Mouse (Mus musculus) kidney, embryonic 14.5 days (tissue): ENCODE data around the gene Gimap5. TPM values are rescaled to one million over a fixed set of nuclear protein-coding genes. Genes with fewer than 3 reads are reported as not detected.

ENCODE experiments used
- ATAC-seq: fragments of 200-750 bp; cut with Nextera tagmentation; 2 replicates; pipeline ENCODE4 v1.8.0; 2017; ENCODE audit warnings: moderate number of reproducible peaks, mild to moderate bottlenecking, moderate TSS enrichment, moderate library complexity; ENCODE audit not compliant: low FRiP score, low TSS enrichment
- H3K27ac ChIP-seq: fragments of 300-500 bp; sonication (generic); 2 replicates; pipeline ENCODE4 v1.5.1; 2014; ENCODE audit warnings: low read depth, mild to moderate bottlenecking, low read length, moderate library complexity, mixed read lengths
- H3K27me3 ChIP-seq: fragments of 300-500 bp; sonication (generic); 2 replicates; pipeline ENCODE4 v1.6.1; 2014; ENCODE audit warnings: mild to moderate bottlenecking, low read length; ENCODE audit not compliant: control insufficient read depth, insufficient read depth
- H3K36me3 ChIP-seq: fragments of 300-500 bp; sonication (generic); 2 replicates; pipeline ENCODE4 v1.6.1; 2014; ENCODE audit warnings: low read length, mixed read lengths; ENCODE audit not compliant: control insufficient read depth, insufficient read depth
- H3K4me1 ChIP-seq: fragments of 300-500 bp; sonication (generic); 2 replicates; pipeline ENCODE4 v1.6.1; 2014; ENCODE audit warnings: low read length, mixed read lengths; ENCODE audit not compliant: control insufficient read depth, insufficient read depth
- H3K4me2 ChIP-seq: fragments of 300-500 bp; sonication (generic); replicated peaks from 2 replicates; pipeline ENCODE4 v1.6.1; 2014; ENCODE audit warnings: low read depth, mild to moderate bottlenecking, low read length
- H3K4me3 ChIP-seq: fragments of 300-500 bp; sonication (generic); 2 replicates; pipeline ENCODE4 v1.5.1; 2014; ENCODE audit warnings: mild to moderate bottlenecking, low read length
- H3K9ac ChIP-seq: fragments of 300-500 bp; sonication (generic); 2 replicates; pipeline ENCODE4 v1.6.1; 2014; ENCODE audit warnings: low read depth, mild to moderate bottlenecking, low read length, moderate library complexity
- H3K9me3 ChIP-seq: fragments of 300-500 bp; sonication (generic); 2 replicates; pipeline ENCODE4 v1.6.1; 2016; ENCODE audit warnings: low read length; ENCODE audit not compliant: control insufficient read depth
- WGBS: fragments of 180-500 bp; shearing (Covaris S2); extraction: QIAGEN DNeasy Blood & Tissue Kit; methylation state at CpG from one replicate; pipeline ENCODE4 v1.1.7; 2014; 5-methylcytosine and 5-hydroxymethylcytosine counted together
- polyA plus RNA-seq: library from polyadenylated mRNA; unstranded; fragments of >200 nt; fragmentation: Nextera tagmentation; extraction: Ambion mirVana; gene quantifications from 2 replicates; pipeline ENCODE4 v1.2.1, GENCODE M21; 2014

Gene Gimap5
- polyA plus RNA-seq, 1 experiment from 2014 or later: 12.7 TPM

GRCm38 (mm10) chr6:48737053-48737452, 8.9 kb upstream of the Gimap5 start:
- Histone ChIP-seq H3K36me3 (no peaks in the 10 kb centered on the region), H3K4me3 (no peak overlapping the region), H3K27ac (no peak overlapping the region), H3K27me3 (peaks cover 1% of the 10 kb centered on the region; the same call in 1 of the 2 replicates), H3K4me2 (no peak overlapping the region), H3K9ac (no peak overlapping the region), H3K4me1 (no peaks in the 10 kb centered on the region; the same call in 1 of the 2 replicates), H3K9me3 (no peaks in the 10 kb centered on the region)
- ATAC-seq: no peak
- WGBS: 80% methylated on average over 2 of the region's 2 CpGs

GRCm38 (mm10) chr6:48737688-48738087, 8.3 kb upstream of the Gimap5 start:
- Histone ChIP-seq H3K27me3 (peaks cover 7% of the 10 kb centered on the region), H3K36me3 (no peaks in the 10 kb centered on the region), H3K4me1 (peaks cover 5% of the 10 kb centered on the region; the same call in 1 of the 2 replicates), H3K9ac (no peak overlapping the region), H3K4me2 (no peak overlapping the region), H3K4me3 (no peak overlapping the region), H3K27ac (no peak overlapping the region), H3K9me3 (no peaks in the 10 kb centered on the region)
- ATAC-seq: no peak
- WGBS: 92% methylated on average over 5 of the region's 5 CpGs

- H3K4me3 ChIP-seq: peak within 1 kb of the TSS; percentile 17; the same call in 1 of the 2 replicates
- peak within 1 kb of the TSS; percentile 19; the same call in 1 of the 2 replicates for H3K4me2 ChIP-seq
- 70% methylated on average over 15 of the region's 15 CpGs for WGBS
- H3K9me3 ChIP-seq: no peaks in the 10 kb centered on the region
- H3K27ac ChIP-seq: peak within 1 kb of the TSS; percentile 59; the same call in 1 of the 2 replicates
- ATAC-seq: no peak
- H3K27me3 ChIP-seq: peaks cover 14% of the 10 kb centered on the region
- H3K36me3 ChIP-seq: no peaks in the 10 kb centered on the region
- peaks cover 5% of the 10 kb centered on the region; the same call in 1 of the 2 replicates for H3K4me1 ChIP-seq
- peak within 1 kb of the TSS; percentile 34; the same call in 1 of the 2 replicates for H3K9ac ChIP-seq
Observed at GRCm38 (mm10) chr6:48738961-48739779, 6.8 kb upstream of the Gimap5 start, which contains the start of gene Gimap1. Gene Gimap1 (plus strand): TSS chr6:48739054.

GRCm38 (mm10) chr6:48739780-48740055, 6.3 kb upstream of the Gimap5 start:
- Histone ChIP-seq H3K36me3 (no peaks in the 10 kb centered on the region), H3K9me3 (no peaks in the 10 kb centered on the region), H3K9ac (no peak overlapping the region), H3K4me1 (peaks cover 5% of the 10 kb centered on the region; the same call in 1 of the 2 replicates), H3K4me3 (0 out of 2 replicates have a peak overlapping the region, but pooled peaks have one; percentile 2), H3K27ac (no peak overlapping the region), H3K27me3 (peaks cover 14% of the 10 kb centered on the region), H3K4me2 (peak overlapping the region; percentile 19; the same call in 1 of the 2 replicates)
- ATAC-seq: no peak
- 92% methylated on average over 3 of the region's 3 CpGs for WGBS

GRCm38 (mm10) chr6:48740501-48741169, 5.4 kb upstream of the Gimap5 start:
- ATAC-seq: no peak
- no peaks in the 10 kb centered on the region for H3K36me3 ChIP-seq
- H3K4me1 ChIP-seq: peaks cover 5% of the 10 kb centered on the region; the same call in 1 of the 2 replicates
- H3K9me3 ChIP-seq: no peaks in the 10 kb centered on the region
- H3K27me3 ChIP-seq: peaks cover 14% of the 10 kb centered on the region
- H3K9ac ChIP-seq: peak overlapping the region; percentile 23; the same call in 1 of the 2 replicates
- H3K4me3 ChIP-seq: no peak overlapping the region
- 74% methylated on average over 3 of the region's 3 CpGs for WGBS
- H3K27ac ChIP-seq: peak overlapping the region; percentile 24; the same call in 1 of the 2 replicates
- H3K4me2 ChIP-seq: peak overlapping the region; percentile 19; the same call in 1 of the 2 replicates

GRCm38 (mm10) chr6:48741273-48741672, 4.7 kb upstream of the Gimap5 start:
- 0 out of 2 replicates have a peak, but pooled peaks have one; percentile 22 for ATAC-seq

GRCm38 (mm10) chr6:48741711-48742206, 4.2 kb upstream of the Gimap5 start:
- Histone ChIP-seq H3K36me3 (no peaks in the 10 kb centered on the region), H3K9me3 (no peaks in the 10 kb centered on the region), H3K27ac (no peak overlapping the region; the same call in 1 of the 2 replicates), H3K4me2 (peak overlapping the region; percentile 75; the same call in 1 of the 2 replicates), H3K4me1 (peaks cover 5% of the 10 kb centered on the region; the same call in 1 of the 2 replicates), H3K9ac (no peak overlapping the region), H3K4me3 (no peak overlapping the region), H3K27me3 (peaks cover 14% of the 10 kb centered on the region)
- 14% methylated on average over 9 of the region's 9 CpGs for whole genome bisulfite sequencing
- peak; percentile 53; the same call in 1 of the 2 replicates for ATAC-seq

More at GRCm38 (mm10) chr6:48741273-48741672, 4.7 kb upstream of the Gimap5 start:
- peak overlapping the region; percentile 3; the same call in 1 of the 2 replicates for H3K4me2 ChIP-seq
- H3K9me3 ChIP-seq: no peaks in the 10 kb centered on the region
- WGBS: 29% methylated on average over 3 of the region's 3 CpGs
- no peak overlapping the region for H3K27ac ChIP-seq
- H3K27me3 ChIP-seq: peaks cover 14% of the 10 kb centered on the region
- no peak overlapping the region for H3K4me3 ChIP-seq
- no peak overlapping the region for H3K9ac ChIP-seq
- no peaks in the 10 kb centered on the region for H3K36me3 ChIP-seq
- peaks cover 5% of the 10 kb centered on the region; the same call in 1 of the 2 replicates for H3K4me1 ChIP-seq

- peak overlapping the region; percentile 47 for H3K9ac ChIP-seq
- WGBS: 3% methylated on average over 52 of the region's 52 CpGs
- no peaks in the 10 kb centered on the region for H3K36me3 ChIP-seq
- peaks cover 5% of the 10 kb centered on the region; the same call in 1 of the 2 replicates for H3K4me1 ChIP-seq
- peak overlapping the region; percentile 45 for H3K4me3 ChIP-seq
- peak overlapping the region; percentile 19; the same call in 1 of the 2 replicates for H3K27ac ChIP-seq
- no peaks in the 10 kb centered on the region for H3K9me3 ChIP-seq
- peak; percentile 53 for ATAC-seq
- peaks cover 14% of the 10 kb centered on the region for H3K27me3 ChIP-seq
- peak overlapping the region; percentile 75 for H3K4me2 ChIP-seq
Observed at GRCm38 (mm10) chr6:48742422-48743351, 3.3 kb upstream of the Gimap5 start.
